Mouse (Mus musculus) lung, adult 2 months (tissue): ENCODE results near the gene C1qtnf6. TPM values are rescaled to one million over a fixed set of nuclear protein-coding genes. Genes with fewer than 3 reads are reported as not detected.

ENCODE experiments used
- DNase-seq: peaks from one replicate; pipeline ENCODE4 v3.0.0; 2022
- H3K4me1 ChIP-seq: fragments of 200-500 bp; 2 replicates; pipeline ENCODE4 v1.6.1; 2011; ENCODE audit warnings: low read length; ENCODE audit not compliant: control insufficient read depth, insufficient read depth
- H3K4me3 ChIP-seq: fragments of 200-500 bp; replicated peaks from 2 replicates; pipeline ENCODE3; 2011; ENCODE audit warnings: low read depth, mild to moderate bottlenecking, control low read depth, low read length; ENCODE audit errors: extremely low read depth
- CTCF ChIP-seq: fragments of 200-500 bp; IDR thresholded peaks from 2 replicates; pipeline ENCODE4 v1.5.1; 2011; ENCODE audit warnings: mild to moderate bottlenecking, low read length, control low read depth; ENCODE audit not compliant: insufficient read depth
- POLR2A ChIP-seq: fragments of 200-500 bp; IDR thresholded peaks from 2 replicates; pipeline ENCODE4 v1.6.1; 2011; ENCODE audit warnings: low read depth, mild to moderate bottlenecking, control low read depth, low read length, borderline replicate concordance; ENCODE audit errors: extremely low read depth
- WGBS: fragments of 180-500 bp; shearing (Covaris S2); methylation state at CpG from one replicate; pipeline ENCODE4 v1.1.7; 2018; 5-methylcytosine and 5-hydroxymethylcytosine counted together
- polyA plus RNA-seq: library from polyadenylated mRNA; depleted of rRNA; stranded (reverse); fragments of >200 nt; gene quantifications from 2 replicates; pipeline ENCODE4 v1.2.3, GENCODE M21; 2012; rRNA removed

C1qtnf6 gene
- polyA plus RNA-seq, 1 experiment: 23.0 TPM

DNA sequence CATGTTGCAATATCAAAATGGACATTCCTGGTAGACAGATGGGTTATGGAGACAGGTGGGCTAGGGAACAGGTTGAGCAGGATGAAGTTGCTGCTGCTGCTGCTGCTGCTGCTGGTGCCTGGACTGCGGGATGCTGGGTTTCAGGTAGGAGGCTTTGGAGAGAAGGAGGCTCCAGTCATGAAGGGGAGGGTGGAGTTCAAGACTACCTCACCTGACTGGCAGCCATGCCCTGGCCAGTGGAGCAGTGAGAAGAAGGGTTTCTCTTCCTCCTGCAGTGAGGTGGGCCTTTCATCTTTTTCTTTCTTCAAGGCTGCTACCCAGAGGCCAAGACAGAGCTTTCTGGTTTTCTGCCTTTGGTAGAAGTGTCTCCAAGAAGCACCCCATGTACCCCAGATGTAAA lies 54.3 kb downstream of the C1qtnf6 start:
- no peak for DNase-seq
- WGBS: 76% methylated on average over 1 of the region's 1 CpGs
- H3K4me3 ChIP-seq: no peak overlapping the region
- no peaks in the 10 kb centered on the region for H3K4me1 ChIP-seq
- TF ChIP-seq CTCF (no peak), POLR2A (no peak)

DNA sequence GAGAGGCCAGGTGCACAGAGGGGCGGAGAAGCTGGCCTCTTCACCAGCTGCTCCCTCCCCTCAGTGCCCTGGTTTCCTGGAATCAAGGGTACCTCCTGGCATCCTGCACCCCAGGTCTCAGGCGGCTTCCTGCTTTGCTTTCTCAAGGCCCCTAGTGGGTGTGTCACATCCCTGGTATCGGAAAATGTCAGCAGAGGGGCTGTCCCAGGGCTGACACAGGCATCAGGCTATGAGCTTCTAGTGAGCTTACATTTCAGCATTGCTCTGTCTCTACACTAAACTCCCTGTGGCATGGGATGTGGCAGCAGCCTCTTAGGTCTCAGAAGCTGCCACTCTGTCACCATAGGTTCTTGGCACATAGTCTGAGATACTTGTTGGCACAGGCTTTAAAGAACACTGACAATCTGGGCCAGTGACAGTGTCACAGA lies 55.6 kb downstream of the C1qtnf6 start:
- TF ChIP-seq POLR2A (no peak), CTCF (no peak)
- Histone ChIP-seq H3K4me1 (no peaks in the 10 kb centered on the region), H3K4me3 (no peak overlapping the region)
- no peak for DNase-seq
- WGBS: 33% methylated on average over 3 of the region's 3 CpGs

DNA sequence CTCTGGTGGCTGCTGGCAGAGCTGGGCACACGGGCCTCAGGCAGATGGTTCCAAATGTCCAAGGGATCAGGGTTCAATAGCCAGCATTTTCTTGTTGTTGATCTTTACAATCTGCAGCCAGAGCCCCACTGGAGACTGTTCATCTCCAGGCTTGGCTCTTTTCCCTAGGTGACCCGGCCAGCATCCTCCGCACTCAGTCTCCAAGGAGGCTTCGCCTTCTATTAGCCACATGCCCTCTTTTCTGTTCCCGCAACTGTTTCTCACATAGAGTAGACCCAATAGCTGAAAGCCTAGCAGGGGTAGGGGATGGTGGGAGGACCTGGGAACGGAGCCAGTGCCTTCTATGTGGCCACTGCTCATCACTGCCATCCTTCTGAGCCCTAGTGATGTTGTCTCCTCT lies 57.8 kb downstream of the C1qtnf6 start:
- 74% methylated on average over 6 of the region's 6 CpGs for WGBS
- no peak for DNase-seq
- no peak for TF ChIP-seq CTCF
- no peak for TF ChIP-seq POLR2A
- no peaks in the 10 kb centered on the region for H3K4me1 ChIP-seq
- no peak overlapping the region for H3K4me3 ChIP-seq

Other genes with a start within 250 kb of the C1qtnf6 start
- gene Csf2rb2, start 225.7 kb downstream of the C1qtnf6 start, polyA plus RNA-seq: 8.4 and 9.5 TPM in 2 replicates
- gene Csf2rb, start 205.7 kb downstream of the C1qtnf6 start, polyA plus RNA-seq: 27.2 and 27.4 TPM in 2 replicates
- gene Tex33, start 135.5 kb downstream of the C1qtnf6 start, polyA plus RNA-seq: not detected in 2 replicates
- 122 and 136 TPM in 2 replicates for gene Tst, start 125.5 kb downstream of the C1qtnf6 start, polyA plus RNA-seq
- gene Mpst, start 125.0 kb downstream of the C1qtnf6 start, polyA plus RNA-seq: 136 and 145 TPM in 2 replicates
- gene Kctd17, start 102.9 kb downstream of the C1qtnf6 start, polyA plus RNA-seq: 114 and 128 TPM in 2 replicates
- 0.33 and 1.2 TPM in 2 replicates for gene Tmprss6, start 62.8 kb downstream of the C1qtnf6 start, polyA plus RNA-seq
- gene Il2rb, start 36.1 kb downstream of the C1qtnf6 start, polyA plus RNA-seq: 11.0 and 12.8 TPM in 2 replicates
- gene Sstr3, start 13.3 kb upstream of the C1qtnf6 start, polyA plus RNA-seq: 0.02 and 0.03 TPM in 2 replicates
- gene Rac2, start 41.4 kb upstream of the C1qtnf6 start, polyA plus RNA-seq: 145 and 187 TPM in 2 replicates
- gene Cyth4, start 65.6 kb upstream of the C1qtnf6 start, polyA plus RNA-seq: 42.8 and 45.5 TPM in 2 replicates
- gene Elfn2, start 187.4 kb upstream of the C1qtnf6 start, polyA plus RNA-seq: 0.02 and 0.09 TPM in 2 replicates
- gene Mfng, start 242.1 kb upstream of the C1qtnf6 start, polyA plus RNA-seq: 78.0 and 98.3 TPM in 2 replicates